Mouse (Mus musculus) kidney, postnatal 0 days (tissue): ENCODE results near the gene Cux1. TPM values are rescaled to one million over a fixed set of nuclear protein-coding genes. Genes with fewer than 3 reads are reported as not detected.
A peak's percentile ranks its signal among the peaks of the same experiment; 100 is the strongest.

ENCODE experiments used
- ATAC-seq: fragments of 200-750 bp; cut with Nextera tagmentation; replicated peaks from 2 replicates; pipeline ENCODE4 v1.8.0; 2017; ENCODE audit warnings: low read depth, moderate number of reproducible peaks, moderate TSS enrichment, moderate library complexity; ENCODE audit not compliant: low FRiP score
- DNase-seq: peaks from one replicate; pipeline ENCODE4 v3.0.0-alpha.2; 2016; ENCODE audit warnings: low spot score
- H3K27ac ChIP-seq: fragments of 300-500 bp; sonication (generic); 2 replicates; pipeline ENCODE4 v1.5.1; 2014; ENCODE audit warnings: mild to moderate bottlenecking
- H3K27me3 ChIP-seq: fragments of 300-500 bp; sonication (generic); 2 replicates; pipeline ENCODE4 v1.6.1; 2014; ENCODE audit warnings: low read length, mixed read lengths; ENCODE audit not compliant: insufficient read depth
- H3K36me3 ChIP-seq: fragments of 300-500 bp; sonication (generic); 2 replicates; pipeline ENCODE4 v1.6.1; 2014; ENCODE audit warnings: low read length, mixed read lengths; ENCODE audit not compliant: insufficient read depth
- H3K4me1 ChIP-seq: fragments of 300-500 bp; sonication (generic); replicated peaks from 2 replicates; pipeline ENCODE4 v1.6.1; 2014; ENCODE audit warnings: antibody characterized with exemption, low read length, mixed read lengths; ENCODE audit not compliant: insufficient read depth
- H3K4me2 ChIP-seq: fragments of 300-500 bp; sonication (generic); 2 replicates; pipeline ENCODE4 v1.6.1; 2014; ENCODE audit warnings: mild to moderate bottlenecking, low read length, moderate library complexity, mixed read lengths
- H3K4me3 ChIP-seq: fragments of 300-500 bp; sonication (generic); replicated peaks from 2 replicates; pipeline ENCODE4 v1.5.1; 2014; ENCODE audit warnings: low read depth, low read length
- H3K9ac ChIP-seq: fragments of 300-500 bp; sonication (generic); 2 replicates; pipeline ENCODE4 v1.6.1; 2014; ENCODE audit warnings: low read depth, low read length
- H3K9me3 ChIP-seq: fragments of 300-500 bp; sonication (generic); replicated peaks from 2 replicates; pipeline ENCODE4 v1.6.1; 2016; ENCODE audit warnings: low read length, inconsistent platforms, mixed read lengths
- CTCF ChIP-seq: IDR thresholded peaks from 2 replicates; pipeline ENCODE4 v1.5.1; 2016; ENCODE audit warnings: antibody characterized with exemption, low read depth, mild to moderate bottlenecking, moderate library complexity
- WGBS: fragments of 180-500 bp; shearing (Covaris S2); extraction: QIAGEN DNeasy Blood & Tissue Kit; methylation state at CpG from one replicate; pipeline ENCODE4 v1.1.7; 2014; 5-methylcytosine and 5-hydroxymethylcytosine counted together
- polyA plus RNA-seq: library from polyadenylated mRNA; unstranded; fragments of >200 nt; fragmentation: Nextera tagmentation; extraction: Ambion mirVana; gene quantifications from 2 replicates; pipeline ENCODE4 v1.2.1, GENCODE M21; 2015

The Cux1 gene
- polyA plus RNA-seq, 1 experiment from 2014 or later = 73.4 TPM

DNA sequence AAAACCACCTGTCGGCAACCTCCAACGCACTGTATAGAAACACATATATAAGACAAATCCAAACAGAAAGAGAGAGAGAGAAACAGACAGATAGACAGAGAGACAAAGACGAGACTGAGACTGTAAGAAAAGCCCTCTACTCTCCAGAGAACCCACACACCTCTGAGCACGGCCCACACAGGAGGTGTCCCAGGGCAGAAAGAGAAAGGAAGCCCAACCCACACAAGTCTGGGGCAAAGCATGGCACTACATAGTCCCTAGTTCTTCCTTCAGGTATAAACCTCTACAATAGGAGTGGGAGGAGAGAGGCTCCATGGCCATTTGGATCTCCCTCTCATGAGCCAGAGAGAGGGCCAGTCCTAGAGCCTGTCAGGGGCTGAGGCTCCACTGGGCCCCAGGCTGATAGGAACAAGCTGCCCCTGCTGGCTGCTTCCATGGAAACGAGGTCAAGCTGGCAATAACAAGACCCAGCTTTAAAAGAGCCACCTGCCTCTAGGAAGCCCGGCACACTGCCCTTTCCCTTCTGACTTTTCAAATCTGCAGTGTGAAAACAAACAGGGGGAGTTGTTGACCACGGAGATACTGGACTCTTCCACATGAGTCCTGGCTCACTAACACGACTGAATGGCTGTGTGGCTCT, 99.8 kb downstream of the Cux1 start:
- peak; percentile 49 for TF ChIP-seq CTCF
- peak overlapping the region; percentile 61 for H3K27ac ChIP-seq
- H3K4me1 ChIP-seq = peaks cover 64% of the 10 kb centered on the region
- DNase-seq (peak; percentile 91), ATAC-seq (peak; percentile 81)
- H3K27me3 ChIP-seq = no peaks in the 10 kb centered on the region
- no peak overlapping the region for H3K4me2 ChIP-seq
- WGBS = 16% methylated on average over 6 of the region's 8 CpGs
- H3K4me3 ChIP-seq = no peak overlapping the region
- H3K36me3 ChIP-seq = no peaks in the 10 kb centered on the region
- no peaks in the 10 kb centered on the region for H3K9me3 ChIP-seq
- no peak overlapping the region for H3K9ac ChIP-seq

- Histone ChIP-seq H3K4me2 (no peak overlapping the region), H3K9ac (no peak overlapping the region), H3K27ac (peak overlapping the region; percentile 63), H3K9me3 (no peaks in the 10 kb centered on the region), H3K4me1 (peaks cover 56% of the 10 kb centered on the region), H3K27me3 (no peaks in the 10 kb centered on the region), H3K4me3 (no peak overlapping the region), H3K36me3 (no peaks in the 10 kb centered on the region)
- no peak for TF ChIP-seq CTCF
- DNase-seq (peak; percentile 53), ATAC-seq (0 out of 2 replicates have a peak, but pooled peaks have one; percentile 27)
- WGBS = 27% methylated on average over 11 of the region's 11 CpGs
These were observed 101.4 kb downstream of the Cux1 start for GRCm38 (mm10) chr5:136465770-136466406.

- Histone ChIP-seq H3K9ac (no peak overlapping the region), H3K27ac (peak overlapping the region; percentile 63), H3K4me2 (no peak overlapping the region), H3K4me3 (no peak overlapping the region), H3K27me3 (no peaks in the 10 kb centered on the region), H3K4me1 (peaks cover 56% of the 10 kb centered on the region), H3K36me3 (no peaks in the 10 kb centered on the region), H3K9me3 (no peaks in the 10 kb centered on the region)
- TF ChIP-seq CTCF = no peak
- ATAC-seq (no peak), DNase-seq (no peak)
- 38% methylated on average over 5 of the region's 5 CpGs for WGBS
These were observed 101.9 kb downstream of the Cux1 start for GRCm38 (mm10) chr5:136465366-136465765.

DNA sequence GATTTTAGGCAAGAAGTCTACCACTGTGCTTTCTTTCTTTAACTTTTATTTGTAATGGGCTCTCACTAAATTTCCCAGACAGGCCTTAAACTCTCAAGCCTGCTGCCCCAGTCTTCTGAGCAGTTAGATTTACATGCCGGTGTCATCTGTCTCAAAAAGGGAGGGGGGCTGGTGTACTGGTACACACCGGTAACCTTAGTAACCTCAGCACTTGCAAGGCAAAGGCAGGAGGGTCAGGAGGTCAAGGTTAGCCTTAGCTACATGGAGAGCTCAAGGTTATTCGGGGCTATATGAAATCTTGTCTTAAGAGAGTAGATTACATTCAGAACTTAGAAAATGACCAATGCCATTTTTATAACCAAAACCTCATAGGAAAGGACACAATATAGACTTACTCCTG, 102.4 kb downstream of the Cux1 start:
- Histone ChIP-seq H3K4me2 (no peak overlapping the region), H3K4me3 (no peak overlapping the region), H3K27ac (peak overlapping the region; percentile 63; the same call in 1 of the 2 replicates), H3K4me1 (peaks cover 56% of the 10 kb centered on the region), H3K9ac (no peak overlapping the region), H3K36me3 (no peaks in the 10 kb centered on the region), H3K27me3 (no peaks in the 10 kb centered on the region), H3K9me3 (no peaks in the 10 kb centered on the region)
- TF ChIP-seq CTCF = no peak
- 52% methylated on average over 3 of the region's 3 CpGs for WGBS
- ATAC-seq = no peak
- DNase-seq = no peak

- DNase-seq (peak; percentile 38), ATAC-seq (no peak)
- no peak overlapping the region for H3K4me3 ChIP-seq
- no peaks in the 10 kb centered on the region for H3K9me3 ChIP-seq
- peak overlapping the region; percentile 36 for H3K27ac ChIP-seq
- TF ChIP-seq CTCF = no peak
- H3K4me2 ChIP-seq = no peak overlapping the region
- H3K4me1 ChIP-seq = peaks cover 54% of the 10 kb centered on the region
- no peaks in the 10 kb centered on the region for H3K36me3 ChIP-seq
- 0 out of 2 replicates have a peak overlapping the region, but pooled peaks have one; percentile 13 for H3K9ac ChIP-seq
- no peaks in the 10 kb centered on the region for H3K27me3 ChIP-seq
- 30% methylated on average over 2 of the region's 2 CpGs for WGBS
These were observed 103.2 kb downstream of the Cux1 start for GRCm38 (mm10) chr5:136464128-136464527.

DNA sequence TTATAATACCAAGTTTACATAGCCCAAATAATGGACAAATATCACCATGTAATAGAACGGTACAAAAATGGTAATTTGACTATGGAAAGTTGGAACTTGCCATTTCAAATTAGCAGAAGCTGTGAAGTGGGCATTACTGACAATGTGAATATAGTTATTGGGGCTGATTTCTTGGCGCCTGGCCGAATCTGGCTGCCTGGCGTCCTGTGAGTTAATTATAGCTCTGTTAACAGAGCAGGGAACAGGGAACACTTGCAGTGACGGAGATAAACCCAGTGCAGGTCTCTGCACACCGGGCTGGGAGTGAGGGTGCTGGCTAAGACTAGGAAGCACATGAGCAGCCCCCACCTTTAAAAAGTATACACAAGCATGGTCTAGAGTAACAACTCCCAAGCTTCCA, 104.7 kb downstream of the Cux1 start:
- Histone ChIP-seq H3K9ac (no peak overlapping the region), H3K27me3 (no peaks in the 10 kb centered on the region), H3K27ac (no peak overlapping the region), H3K36me3 (no peaks in the 10 kb centered on the region), H3K9me3 (no peaks in the 10 kb centered on the region), H3K4me1 (peaks cover 55% of the 10 kb centered on the region), H3K4me2 (no peak overlapping the region), H3K4me3 (no peak overlapping the region)
- 51% methylated on average over 6 of the region's 6 CpGs for WGBS
- no peak for DNase-seq
- ATAC-seq = no peak
- TF ChIP-seq CTCF = no peak
